Mouse (Mus musculus): ENCODE data around the gene Olfr51. TPM values are rescaled to one million over a fixed set of nuclear protein-coding genes. Genes with fewer than 3 reads are reported as not detected.
"Not testable (repeated sequence)": the region's sequence is repeated elsewhere in the genome, so short reads cannot be mapped to it uniquely, and the experiment has no call there.

The Olfr51 gene
- polyA plus RNA-seq (2017; shearing (Covaris generic)): not detected

DNA sequence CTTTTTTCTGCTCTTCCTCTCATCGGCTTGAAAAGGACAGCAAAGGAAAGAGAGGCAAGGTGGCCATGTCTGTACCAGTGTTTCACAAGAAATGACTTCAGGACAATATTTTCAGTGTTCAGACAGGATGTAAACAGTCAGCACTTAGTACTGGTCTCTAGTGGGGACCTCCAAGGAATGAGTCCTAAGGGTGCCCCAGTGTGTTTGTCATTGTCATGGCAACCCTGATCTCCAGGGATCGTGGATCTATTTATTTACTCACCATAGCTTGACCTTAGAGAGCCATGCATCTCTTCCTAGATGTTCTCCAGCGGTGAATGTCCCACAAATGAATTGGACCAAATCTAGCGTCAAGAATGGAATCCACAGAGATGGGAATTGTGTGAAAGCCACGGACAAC lies at the start of gene Olfr51:
TSS of gene Olfr51 (plus strand) at position 301 of the 400 bp plus-strand sequence.
- ATAC-seq: no peak

DNA sequence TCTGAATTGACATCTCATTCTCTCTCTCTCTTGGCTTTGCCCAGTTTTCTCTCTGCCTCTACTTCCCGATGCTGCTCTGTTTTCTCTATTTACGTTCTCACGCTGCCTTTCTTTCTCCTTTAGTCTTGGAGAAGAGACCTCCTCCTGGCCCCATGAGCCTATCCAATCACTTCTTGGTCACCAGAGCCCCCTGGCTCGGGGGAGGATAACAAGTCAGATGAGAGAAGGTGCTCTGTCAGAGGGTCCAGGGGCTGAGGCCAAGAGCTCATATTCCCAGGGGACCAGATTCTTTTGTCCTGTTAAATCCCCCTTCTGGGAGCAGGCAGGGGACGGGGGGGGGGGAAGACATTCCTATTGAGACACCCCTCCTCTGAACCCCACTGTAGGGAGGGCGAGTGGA lies 49.7 kb upstream of the Olfr51 start, which contains the start of gene Prop1:
TSS of gene Prop1 (minus strand) at position 101 of the 400 bp plus-strand sequence.
- no peak for ATAC-seq

DNA sequence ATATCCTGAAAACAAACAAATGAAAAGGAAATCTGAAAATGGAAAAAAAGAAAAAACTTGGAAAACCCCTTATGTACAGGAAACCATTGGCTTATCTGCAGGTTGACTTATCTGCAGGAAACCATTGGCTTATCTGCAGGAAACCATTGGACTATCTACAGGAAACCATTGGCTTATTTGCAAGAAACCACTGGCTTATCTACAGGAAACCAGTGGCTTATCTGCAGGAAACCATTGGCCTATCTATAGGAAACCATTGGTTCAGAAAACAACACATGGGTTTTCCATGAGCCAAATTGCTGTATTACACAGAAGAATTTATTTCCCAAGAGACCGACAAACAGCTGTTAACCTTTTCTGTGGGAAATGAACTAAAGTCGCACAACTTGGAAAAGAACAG lies 38.5 kb upstream of the Olfr51 start:
- ATAC-seq: no peak

DNA sequence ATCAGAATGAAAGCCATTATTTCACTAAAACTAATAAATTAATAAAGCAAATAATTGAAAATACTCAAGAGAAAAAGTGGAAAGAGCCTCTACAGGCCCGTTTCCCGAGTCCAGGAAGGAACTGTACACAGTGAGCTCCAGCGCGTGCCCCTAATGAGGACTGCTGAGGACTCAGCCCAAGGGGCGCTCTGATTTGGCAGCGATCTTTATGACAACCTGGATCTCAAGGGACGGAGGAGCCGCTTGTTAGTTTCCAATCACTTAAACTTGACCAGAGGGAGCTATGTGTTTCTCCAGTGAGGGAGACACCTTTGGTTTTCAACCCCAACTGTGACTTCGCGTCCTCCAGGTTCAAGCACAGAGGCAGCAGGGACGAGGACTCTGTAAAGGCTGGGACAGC lies 37.2 kb upstream of the Olfr51 start, which contains the start of gene Olfr1378:
TSS of gene Olfr1378 (plus strand) at position 301 of the 400 bp plus-strand sequence.
- no peak for ATAC-seq

DNA sequence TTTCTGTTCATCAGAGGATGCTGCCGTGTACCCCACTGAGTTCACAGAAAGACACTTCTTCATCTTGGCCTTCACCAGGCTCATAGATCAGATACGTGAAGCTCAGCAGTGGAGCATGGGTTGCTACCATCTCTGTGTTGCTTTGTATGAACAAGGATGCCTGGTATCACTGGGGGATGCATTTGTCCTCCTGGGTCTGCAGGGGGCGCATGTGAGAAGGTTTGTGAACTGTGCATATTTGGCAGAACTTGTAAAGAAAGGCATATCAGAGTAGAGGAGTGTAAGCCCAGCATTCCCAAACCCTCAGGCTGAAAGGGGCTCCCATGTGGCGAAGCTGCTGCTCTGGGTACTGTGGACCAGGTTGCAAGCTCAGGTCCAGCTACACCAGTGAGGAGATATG lies 26.2 kb upstream of the Olfr51 start:
- no peak for ATAC-seq

DNA sequence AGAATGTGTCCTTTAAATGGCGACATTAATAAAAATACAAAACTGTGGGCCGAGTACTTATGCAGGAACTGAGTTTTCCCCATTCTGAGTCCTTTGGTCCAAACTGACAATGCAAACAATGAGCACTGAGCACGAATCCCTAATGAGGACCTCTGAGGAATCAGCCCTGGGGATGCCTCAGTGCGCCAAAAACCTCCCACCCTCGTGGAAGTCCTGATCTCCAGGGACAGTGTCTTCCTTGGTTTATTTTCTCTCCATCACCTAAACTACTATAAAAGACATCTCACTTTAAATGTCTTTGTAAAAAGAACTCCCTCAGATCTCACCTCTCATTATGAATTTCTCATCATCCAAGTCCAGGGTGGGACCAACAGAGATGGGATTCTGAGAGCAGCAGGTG lies 21.7 kb upstream of the Olfr51 start, which contains the start of gene Olfr1377:
TSS of gene Olfr1377 (plus strand) at position 301 of the 400 bp plus-strand sequence.
- no peak for ATAC-seq

DNA sequence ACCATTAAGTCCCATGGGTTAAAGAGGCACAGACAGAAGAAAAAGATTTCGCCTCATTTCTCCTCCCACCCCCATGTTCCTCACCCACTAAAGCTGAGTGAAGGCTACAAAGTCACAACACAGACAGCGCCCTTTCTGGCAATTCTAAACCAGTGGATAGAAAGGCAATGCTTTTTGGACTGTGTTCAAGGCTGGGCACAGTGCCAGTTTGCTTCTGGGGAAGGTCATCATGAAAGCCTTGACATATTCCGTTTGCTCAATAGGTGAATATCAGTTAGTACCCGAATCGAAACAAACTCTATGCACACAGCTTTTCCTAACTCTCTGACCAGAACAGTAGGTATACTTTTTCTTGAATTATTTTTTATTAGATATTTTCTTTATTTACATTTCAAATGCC lies 8.4 kb downstream of the Olfr51 start:
- no peak for ATAC-seq

DNA sequence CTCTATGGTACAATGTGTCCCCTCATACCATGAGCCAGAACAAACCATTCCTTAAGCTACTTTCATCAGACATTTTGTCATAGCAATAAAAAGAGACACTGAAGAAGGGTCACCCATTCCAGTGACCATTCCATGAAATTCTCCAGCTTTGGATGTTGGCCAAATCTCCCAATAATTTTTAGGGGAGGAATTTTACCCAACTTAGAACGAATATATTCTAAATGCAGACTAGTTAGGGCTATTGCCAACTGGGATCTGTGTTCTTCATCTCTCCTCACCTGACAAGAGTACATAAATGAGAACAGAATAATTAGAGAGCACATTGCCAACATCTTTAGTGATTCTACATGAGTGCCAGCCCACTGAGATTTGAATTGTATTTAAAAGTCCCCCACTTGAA lies 10.5 kb downstream of the Olfr51 start, which contains the start of gene Olfr54:
TSS of gene Olfr54 (plus strand) at position 301 of the 400 bp plus-strand sequence.
- no peak for ATAC-seq

DNA sequence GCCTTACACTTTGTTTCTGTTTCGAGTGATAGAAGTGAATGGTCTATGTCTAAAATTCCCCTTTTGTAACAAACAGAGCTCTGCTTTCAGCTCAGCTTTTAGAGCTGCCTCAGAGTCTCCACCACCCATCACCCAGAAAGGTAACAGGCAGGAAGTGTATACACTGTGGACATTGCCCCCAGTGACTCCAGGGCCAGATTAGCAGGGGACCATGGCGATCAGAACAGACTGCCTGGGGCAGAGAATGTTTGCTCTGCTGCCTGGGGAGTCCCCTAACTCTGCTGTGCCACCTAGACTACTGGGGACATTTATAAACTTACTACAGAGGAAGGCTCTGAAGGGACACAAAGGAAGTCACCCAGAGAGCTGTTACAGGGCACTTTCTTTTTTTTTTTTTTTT lies 12.9 kb downstream of the Olfr51 start:
- ATAC-seq: no peak

DNA sequence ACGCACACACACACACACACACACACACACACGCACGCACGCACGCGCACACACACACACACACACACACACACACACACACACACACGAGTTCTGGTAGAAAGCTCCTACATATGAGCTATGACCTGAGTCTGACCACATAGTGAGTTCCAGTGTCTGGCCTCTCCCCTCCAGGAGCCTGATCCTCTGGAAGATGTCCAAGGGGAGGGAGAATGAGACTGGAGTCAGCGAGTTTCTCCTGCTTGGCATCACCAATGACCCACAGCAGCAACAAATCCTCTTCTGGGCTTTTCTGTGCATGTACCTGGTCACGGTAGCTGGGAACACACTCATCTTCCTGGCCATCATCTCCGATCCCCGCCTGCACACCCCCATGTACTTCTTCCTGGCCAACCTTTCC lies 23.4 kb downstream of the Olfr51 start:
- ATAC-seq: not testable (repeated sequence)

DNA sequence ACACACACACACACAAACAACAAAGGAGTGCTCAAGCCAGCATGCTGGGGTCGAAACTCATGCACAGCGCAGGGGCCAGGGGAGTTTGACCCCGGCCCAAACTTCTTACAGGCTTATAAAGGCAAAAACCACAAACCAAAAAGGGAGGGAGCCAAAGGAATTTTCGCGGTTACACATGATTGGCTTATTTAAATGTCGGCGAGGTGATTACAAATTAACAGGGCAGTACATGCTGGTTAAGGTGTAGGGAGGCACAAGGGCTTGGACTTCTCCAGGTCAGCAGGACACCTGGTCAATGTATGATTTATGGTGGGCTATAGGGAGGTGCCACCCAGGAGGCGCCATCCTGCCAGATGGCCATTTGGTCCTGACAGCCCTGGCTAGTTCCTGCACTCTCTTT lies 26.0 kb downstream of the Olfr51 start:
- not testable (repeated sequence) for ATAC-seq

DNA sequence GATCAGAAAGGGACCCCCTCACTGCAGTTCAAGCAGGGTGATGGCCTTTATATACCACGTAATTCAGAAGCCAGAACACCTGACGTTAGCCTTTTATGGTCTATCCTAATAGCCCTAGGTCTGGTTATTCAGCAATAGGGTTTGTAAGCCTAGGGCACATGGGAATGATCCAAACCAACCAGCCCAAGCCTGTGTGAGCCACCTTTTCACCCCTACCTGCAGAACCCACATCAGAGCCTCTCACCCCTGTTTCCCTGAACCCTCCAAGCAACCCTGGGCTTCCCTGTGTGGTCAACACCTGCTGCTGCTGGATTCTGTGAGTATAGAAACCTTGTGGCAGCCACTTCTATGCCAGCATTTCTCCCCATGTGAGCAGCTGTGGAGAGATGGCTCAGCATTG lies 26.8 kb downstream of the Olfr51 start:
- no peak for ATAC-seq

DNA sequence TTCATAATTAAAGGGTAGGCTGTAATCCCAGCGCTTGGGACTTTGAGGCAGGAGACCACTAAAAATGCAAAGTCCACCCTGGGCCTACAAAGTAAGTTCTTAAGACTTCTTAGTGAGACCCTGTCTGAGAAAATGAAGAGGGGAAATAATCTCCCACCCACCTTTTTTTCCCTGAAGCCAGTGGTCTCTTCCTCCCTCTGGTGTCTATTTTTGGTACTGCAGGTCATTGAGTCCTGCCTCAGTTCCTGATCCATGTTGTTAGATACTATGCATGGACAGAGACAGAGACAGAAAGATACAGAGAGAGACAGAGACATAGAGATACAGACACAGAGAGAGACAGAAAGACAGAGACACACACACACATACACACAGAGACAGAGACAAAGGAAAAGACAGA lies 29.5 kb downstream of the Olfr51 start:
- ATAC-seq: no peak

DNA sequence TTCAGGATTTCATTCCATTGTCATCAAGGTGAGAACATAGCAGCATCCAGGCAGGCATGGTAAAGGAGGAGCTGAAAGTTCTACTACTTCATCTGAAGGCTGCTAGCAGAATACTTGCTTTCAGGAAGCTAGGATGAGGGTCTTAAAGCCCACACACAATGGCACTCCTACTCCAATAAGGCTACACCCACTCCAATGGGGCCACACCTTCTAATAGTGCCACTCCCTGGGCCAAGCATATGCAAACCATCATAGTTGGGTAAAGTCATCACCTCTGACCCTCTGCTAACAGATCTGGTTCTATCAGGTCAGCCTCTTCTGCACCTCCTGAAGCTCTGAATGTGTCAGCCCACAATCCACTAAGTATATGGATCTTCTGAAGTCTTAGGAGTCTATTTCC lies 30.7 kb downstream of the Olfr51 start:
- ATAC-seq: not testable (repeated sequence)

DNA sequence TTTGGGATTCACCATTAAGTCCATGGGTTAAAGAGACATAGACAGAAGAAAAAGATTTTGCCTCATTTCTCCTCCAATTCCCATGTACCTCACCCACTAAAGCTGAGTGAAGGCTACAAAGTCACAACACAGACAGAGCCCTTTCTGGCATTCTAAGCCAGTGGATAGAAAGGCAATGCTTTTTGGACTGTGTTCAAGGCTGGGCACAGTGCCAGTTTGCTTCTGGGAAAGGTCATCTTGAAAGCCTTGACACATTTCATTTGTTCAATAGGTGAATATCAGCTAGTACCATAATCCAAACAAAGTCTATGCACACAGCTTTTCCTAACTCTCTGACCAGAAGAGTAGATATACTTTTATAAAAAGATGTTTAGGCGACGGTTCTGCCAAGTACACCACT lies 32.6 kb downstream of the Olfr51 start:
- no peak for ATAC-seq

DNA sequence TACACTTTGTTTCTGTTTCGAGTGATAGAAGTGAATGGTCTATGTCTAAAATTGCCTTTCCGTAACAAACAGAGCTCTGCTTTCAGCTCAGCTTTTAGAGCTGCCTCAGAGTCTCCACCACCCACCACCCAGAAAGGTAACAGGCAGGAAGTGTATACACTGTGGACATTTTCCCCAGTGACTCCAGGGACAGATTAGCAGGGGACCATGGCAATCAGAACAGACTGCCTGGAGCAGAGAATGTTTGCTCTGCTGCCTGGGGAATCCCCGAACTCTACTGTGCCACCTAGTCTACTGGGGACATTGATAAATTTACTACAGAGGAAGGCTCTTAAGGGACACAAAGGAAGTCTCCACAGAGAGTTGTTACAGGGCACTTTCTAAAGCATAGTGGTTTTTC lies 41.4 kb downstream of the Olfr51 start:
- not testable (repeated sequence) for ATAC-seq

DNA sequence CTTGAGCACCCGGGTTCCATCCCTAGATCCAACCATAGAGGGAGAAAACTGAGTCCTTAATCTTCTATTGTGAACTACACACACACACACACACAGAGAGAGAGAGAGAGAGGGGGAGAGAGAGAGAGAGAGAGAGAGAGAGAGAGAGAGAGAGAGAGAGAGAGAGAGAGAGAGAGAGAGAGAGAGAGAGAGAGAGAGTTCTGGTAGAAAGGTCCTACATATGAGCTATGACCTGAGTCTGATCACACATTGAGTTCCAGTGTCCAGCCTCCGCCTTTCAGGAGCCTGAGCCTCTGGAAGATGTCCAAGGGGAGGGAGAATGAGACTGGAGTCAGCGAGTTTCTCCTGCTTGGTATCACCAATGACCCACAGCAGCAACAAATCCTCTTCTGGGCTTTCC lies 44.4 kb downstream of the Olfr51 start, which contains the start of gene Olfr1375:
TSS of gene Olfr1375 (plus strand) at position 301 of the 400 bp plus-strand sequence.
- not testable (repeated sequence) for ATAC-seq

DNA sequence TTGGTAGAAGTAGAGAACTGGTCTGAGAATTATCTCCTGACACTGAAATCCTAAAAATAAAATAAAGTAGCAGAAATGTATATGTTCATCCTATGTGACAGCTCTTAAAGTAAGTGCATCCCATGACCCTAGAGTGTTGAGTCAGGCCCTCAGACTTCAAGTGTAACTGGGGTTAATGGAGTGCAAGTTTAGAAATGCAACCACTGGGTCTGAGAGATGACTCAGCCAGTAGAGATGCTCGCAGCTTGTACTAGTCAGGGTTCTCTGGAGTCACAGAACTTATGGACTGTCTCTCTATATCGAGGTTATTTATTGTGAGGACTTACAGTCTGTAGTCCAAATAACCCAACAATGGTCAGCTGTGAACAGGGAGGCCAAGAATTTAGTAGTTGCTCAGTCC lies 48.3 kb downstream of the Olfr51 start:
- ATAC-seq: no peak

DNA sequence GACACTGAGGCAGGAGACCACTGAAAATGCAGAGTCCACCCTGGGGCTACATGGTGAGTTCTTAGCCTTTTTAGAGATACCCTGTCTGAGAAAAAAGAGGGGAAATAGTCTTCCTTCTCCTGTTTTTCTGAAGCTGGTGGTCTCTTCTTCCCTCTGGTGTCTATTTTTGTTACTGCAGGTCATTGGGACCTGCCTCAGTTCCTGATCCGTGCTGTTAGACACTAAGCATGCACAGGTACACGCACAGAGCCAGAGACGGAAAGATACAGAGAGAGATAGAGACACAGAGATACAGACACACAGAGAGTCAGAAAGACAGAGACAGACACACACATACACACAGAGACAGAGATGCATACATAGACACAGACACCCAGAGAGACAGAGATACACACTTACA lies 49.8 kb downstream of the Olfr51 start:
- ATAC-seq: no peak

DNA sequence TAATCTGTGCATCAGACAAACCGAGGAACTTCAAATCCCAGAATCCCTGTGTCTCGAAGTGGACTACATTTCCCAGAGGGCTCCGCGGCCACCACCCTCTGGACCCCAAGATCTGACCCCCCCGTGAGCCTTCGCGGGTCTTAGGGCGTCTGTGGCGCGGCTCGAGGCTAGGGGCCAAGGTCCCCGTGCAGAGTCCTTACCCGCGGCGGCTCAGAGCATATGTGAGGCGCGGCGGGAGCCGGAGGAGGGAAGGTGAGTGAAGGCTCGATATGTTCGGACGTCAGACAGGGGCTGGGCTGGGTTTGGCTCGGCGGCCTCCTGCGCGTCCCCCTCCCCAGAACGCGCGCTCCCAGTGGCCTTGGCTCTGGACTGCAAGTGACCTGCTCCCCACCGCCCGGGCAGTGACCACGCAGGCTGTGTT lies 55.8 kb downstream of the Olfr51 start, which contains the start of gene Zfp354a:
TSS of gene Zfp354a (plus strand) at position 107 of the 421 bp plus-strand sequence.
- ATAC-seq: no peak

Other genes with a start within 250 kb of the Olfr51 start
- 1 to 10 TPM; 1.3 to 2.0 TPM for gene Zfp354c, start 175.9 kb upstream of the Olfr51 start, polyA plus RNA-seq (2017; shearing (Covaris generic))
- gene Zfp879, start 162.0 kb upstream of the Olfr51 start, polyA plus RNA-seq (2017; shearing (Covaris generic)): not detected
- gene Grm6, start 152.9 kb upstream of the Olfr51 start, polyA plus RNA-seq (2017; shearing (Covaris generic)): not detected
- gene Zfp454, start 115.9 kb upstream of the Olfr51 start, polyA plus RNA-seq (2017; shearing (Covaris generic)): not detected
- 1 to 10 TPM in 1 of 2 experiments, under 1 TPM in 1; 0.81 to 1.5 TPM for gene Zfp2, start 87.4 kb upstream of the Olfr51 start, polyA plus RNA-seq (2017; shearing (Covaris generic))
- not detected for gene Zfp354b, start 72.0 kb upstream of the Olfr51 start, polyA plus RNA-seq (2017; shearing (Covaris generic))
- gene 4933414I15Rik, start 59.8 kb upstream of the Olfr51 start, polyA plus RNA-seq (2017; shearing (Covaris generic)): not detected
- gene Prop1, start 49.8 kb upstream of the Olfr51 start, polyA plus RNA-seq (2017; shearing (Covaris generic)): not detected
- not detected for gene Olfr1378, start 37.1 kb upstream of the Olfr51 start, polyA plus RNA-seq (2017; shearing (Covaris generic))
- not detected for gene Olfr1377, start 21.6 kb upstream of the Olfr51 start, polyA plus RNA-seq (2017; shearing (Covaris generic))
- under 1 TPM in 1 of 2 experiments, not detected in 1; 0.08 TPM for gene Olfr54, start 10.6 kb downstream of the Olfr51 start, polyA plus RNA-seq (2017; shearing (Covaris generic))
- gene Olfr1375, start 44.5 kb downstream of the Olfr51 start, polyA plus RNA-seq (2017; shearing (Covaris generic)): not detected
- gene Zfp354a, start 55.7 kb downstream of the Olfr51 start, polyA plus RNA-seq (2017; shearing (Covaris generic)): not detected
- not detected for gene Gm12569, start 216.9 kb downstream of the Olfr51 start, polyA plus RNA-seq (2017; shearing (Covaris generic))